Comparison of ENCODE assay signal across 10 mouse cellular contexts in genomic region chr13:56563075-56563474, GRCm38 (mm10). TPM values are rescaled to one million over a fixed set of nuclear protein-coding genes. Genes with fewer than 3 reads are reported as not detected.
DNase-seq lines count a peak whose midpoint lies in the region; ATAC-seq and TF ChIP-seq lines count a peak whose summit lies in the region.
"Had no signal": no experiment of that assay in that cellular context is flagged by ENCODE, and none has a peak within 500 bp of the region (broad histone marks: within the 10 kb centered on the region; RNA-seq: fewer than 3 reads in every experiment).

No protein-coding gene starts in this region.

- H3K4me2 ChIP-seq in midbrain, embryonic 14.5 days (ENCODE audit: low read length), result no peak overlapping the region
- H3K4me2 ChIP-seq in midbrain, embryonic 15.5 days, result no peak overlapping the region
- no peak overlapping the region for H3K4me2 ChIP-seq in kidney, postnatal 0 days (ENCODE audit: low read length)

- H3K27ac ChIP-seq in midbrain, embryonic 14.5 days (replicated peaks; ENCODE audit: low read depth, low read length), result no peak overlapping the region
- H3K27ac ChIP-seq in midbrain, embryonic 15.5 days, result no peak overlapping the region
- no peak overlapping the region for H3K27ac ChIP-seq in kidney, postnatal 0 days
- H3K27ac ChIP-seq: macrophage had no signal

- no peaks in the 10 kb centered on the region for H3K36me3 ChIP-seq in midbrain, embryonic 14.5 days (ENCODE audit: control insufficient read depth, insufficient read depth, low read length)
- H3K36me3 ChIP-seq in midbrain, embryonic 15.5 days (replicated peaks), result no peaks in the 10 kb centered on the region
- no peaks in the 10 kb centered on the region for H3K36me3 ChIP-seq in kidney, postnatal 0 days (ENCODE audit: insufficient read depth, low read length)

- no peaks in the 10 kb centered on the region for H3K9me3 ChIP-seq in midbrain, embryonic 14.5 days (ENCODE audit: control insufficient read depth, low read length)
- no peaks in the 10 kb centered on the region for H3K9me3 ChIP-seq in midbrain, embryonic 15.5 days
- no peaks in the 10 kb centered on the region for H3K9me3 ChIP-seq in kidney, postnatal 0 days (replicated peaks; ENCODE audit: low read length)

- H3K9ac ChIP-seq in midbrain, embryonic 14.5 days (replicated peaks; ENCODE audit: low read length), result no peak overlapping the region
- no peak overlapping the region for H3K9ac ChIP-seq in midbrain, embryonic 15.5 days
- no peak overlapping the region for H3K9ac ChIP-seq in kidney, postnatal 0 days (ENCODE audit: low read depth, low read length)

- DNase-seq in gastrocnemius, adult 18-20 months (ENCODE audit: low spot score), result peak; percentile 39
- DNase-seq in gastrocnemius, adult 8-10 months (ENCODE audit: low spot score in 2 of 2), result no peak
- peak; percentile 44 for DNase-seq in midbrain, embryonic 14.5 days
- DNase-seq in adrenal gland, postnatal 36 days, result peak; percentile 61 to 69
- DNase-seq in kidney, postnatal 0 days (ENCODE audit: low spot score), result peak; percentile 74
- DNase-seq in retina, postnatal 1 day, result peak; percentile 63
- no peak for DNase-seq in right cerebral cortex, postnatal 36 days (ENCODE audit: low spot score in 2 of 2)

- no peak overlapping the region for H3K4me3 ChIP-seq in midbrain, embryonic 14.5 days (replicated peaks; ENCODE audit: low read depth, low read length)
- no peak overlapping the region for H3K4me3 ChIP-seq in midbrain, embryonic 15.5 days
- H3K4me3 ChIP-seq in kidney, postnatal 0 days (replicated peaks; ENCODE audit: low read depth, low read length), result no peak overlapping the region

- ATAC-seq in midbrain, embryonic 14.5 days (ENCODE audit: low FRiP score, low TSS enrichment), result no peak
- no peak for ATAC-seq in midbrain, embryonic 15.5 days (replicated peaks)
- no peak for ATAC-seq in kidney, postnatal 0 days (replicated peaks; ENCODE audit: low FRiP score, low read depth)

- 41% methylated on average over 6 of the region's 6 CpGs for WGBS in midbrain, embryonic 14.5 days
- WGBS in midbrain, embryonic 15.5 days, result 32% methylated on average over 6 of the region's 6 CpGs
- WGBS in kidney, postnatal 0 days, result 37% methylated on average over 6 of the region's 6 CpGs

- H3K27me3 ChIP-seq in midbrain, embryonic 14.5 days (ENCODE audit: control insufficient read depth, insufficient read depth, low read length), result no peaks in the 10 kb centered on the region
- no peaks in the 10 kb centered on the region for H3K27me3 ChIP-seq in midbrain, embryonic 15.5 days (replicated peaks)
- H3K27me3 ChIP-seq in kidney, postnatal 0 days (ENCODE audit: insufficient read depth, low read length), result no peaks in the 10 kb centered on the region

- TF ChIP-seq CTCF in kidney, postnatal 0 days (IDR thresholded peaks at IDR 0.05; ENCODE audit: low read depth), result peak; percentile 73

- no peaks in the 10 kb centered on the region for H3K4me1 ChIP-seq in midbrain, embryonic 14.5 days (ENCODE audit: control insufficient read depth, insufficient read depth, low read length)
- H3K4me1 ChIP-seq in midbrain, embryonic 15.5 days, result peaks cover 7% of the 10 kb centered on the region; the same call in 1 of the 2 replicates
- no peaks in the 10 kb centered on the region for H3K4me1 ChIP-seq in kidney, postnatal 0 days (replicated peaks; ENCODE audit: insufficient read depth, low read length)

RNA-seq across cellular contexts. Expression of gene Lect2, which starts 14.8 kb away (rescaled TPM):
- not detected for total RNA-seq in gastrocnemius, adult 18-20 months (2021)
- not detected for total RNA-seq in gastrocnemius, adult 8-10 months (2022)
- not detected in 2 replicates for polyA plus RNA-seq in midbrain, embryonic 14.5 days (2014; fragmentation: Nextera tagmentation; extraction: Ambion mirVana)
- polyA plus RNA-seq in midbrain, embryonic 15.5 days (2015; fragmentation: Nextera tagmentation; extraction: Ambion mirVana), result not detected in 2 replicates
- total RNA-seq in adrenal gland, postnatal 36 days (2021), result not detected
- 0.88 and 1.2 TPM in 2 replicates for polyA plus RNA-seq in kidney, postnatal 0 days (2015; fragmentation: Nextera tagmentation; extraction: Ambion mirVana)
- polyA plus RNA-seq: heart, embryonic 14.5 days; macrophage had no signal

RNA-seq across cellular contexts. Expression of gene Fbxl21, which starts 40.8 kb away (rescaled TPM):
- under 1 TPM in 1 of 2 experiments, not detected in 1; 0.33 TPM for total RNA-seq in gastrocnemius, adult 18-20 months (2021)
- under 1 TPM in 2 of 4 experiments, not detected in 2; 0.24 to 0.29 TPM for total RNA-seq in gastrocnemius, adult 8-10 months (2022)
- polyA plus RNA-seq in midbrain, embryonic 14.5 days (2014; fragmentation: Nextera tagmentation; extraction: Ambion mirVana), result 3.3 and 3.7 TPM in 2 replicates
- polyA plus RNA-seq in midbrain, embryonic 15.5 days (2015; fragmentation: Nextera tagmentation; extraction: Ambion mirVana), result 2.4 and 2.7 TPM in 2 replicates
- total RNA-seq in adrenal gland, postnatal 36 days (2021), result 1 to 10 TPM; 2.0 to 5.5 TPM
- 2.7 and 2.8 TPM in 2 replicates for polyA plus RNA-seq in kidney, postnatal 0 days (2015; fragmentation: Nextera tagmentation; extraction: Ambion mirVana)

RNA-seq across cellular contexts. Expression of gene Tgfbi, which starts 46.2 kb away (rescaled TPM):
- total RNA-seq in gastrocnemius, adult 18-20 months (2021), result 10 to 100 TPM; 13.4 to 17.6 TPM
- 10 to 100 TPM in 2 of 4 experiments, 1 to 10 TPM in 2; 3.8 to 15.6 (median 7.6) TPM for total RNA-seq in gastrocnemius, adult 8-10 months (2022)
- polyA plus RNA-seq in midbrain, embryonic 14.5 days (2014; fragmentation: Nextera tagmentation; extraction: Ambion mirVana), result 0.63 and 2.7 TPM in 2 replicates
- polyA plus RNA-seq in midbrain, embryonic 15.5 days (2015; fragmentation: Nextera tagmentation; extraction: Ambion mirVana), result 3.6 and 4.4 TPM in 2 replicates
- 10 to 100 TPM; 33.1 to 50.2 TPM for total RNA-seq in adrenal gland, postnatal 36 days (2021)
- polyA plus RNA-seq in kidney, postnatal 0 days (2015; fragmentation: Nextera tagmentation; extraction: Ambion mirVana), result 116 and 133 TPM in 2 replicates

Comparison
In these comparisons a context has a peak if more than half of its experiments do, and no peak if none do; other contexts are left out.
1. DNase-seq: peak in gastrocnemius, adult 18-20 months (single experiment), midbrain, embryonic 14.5 days (single experiment), adrenal gland, postnatal 36 days (2 of 2), kidney, postnatal 0 days (single experiment) and retina, postnatal 1 day (single experiment); none in gastrocnemius, adult 8-10 months (0 of 2) and right cerebral cortex, postnatal 36 days (0 of 2).